Mouse (Mus musculus): ENCODE results near the gene Foxd2.

GRCm38 (mm10) chr4:114953172-114953571 lies 44.5 kb upstream of the Foxd2 start:
- TF ChIP-seq CTCF (IDR thresholded peaks at IDR 0.05) (no peak), POLR2A (IDR thresholded peaks at IDR 0.05; ENCODE audit: insufficient read depth, low read depth, low read length) (no peak), EP300 (IDR thresholded peaks at IDR 0.05; ENCODE audit: insufficient read depth, low read depth, low read length) (no peak)

All from heart, adult 2 months (tissue).